Mouse (Mus musculus): ENCODE measurements around the gene Pomt2.

Pomt2 gene

DNA sequence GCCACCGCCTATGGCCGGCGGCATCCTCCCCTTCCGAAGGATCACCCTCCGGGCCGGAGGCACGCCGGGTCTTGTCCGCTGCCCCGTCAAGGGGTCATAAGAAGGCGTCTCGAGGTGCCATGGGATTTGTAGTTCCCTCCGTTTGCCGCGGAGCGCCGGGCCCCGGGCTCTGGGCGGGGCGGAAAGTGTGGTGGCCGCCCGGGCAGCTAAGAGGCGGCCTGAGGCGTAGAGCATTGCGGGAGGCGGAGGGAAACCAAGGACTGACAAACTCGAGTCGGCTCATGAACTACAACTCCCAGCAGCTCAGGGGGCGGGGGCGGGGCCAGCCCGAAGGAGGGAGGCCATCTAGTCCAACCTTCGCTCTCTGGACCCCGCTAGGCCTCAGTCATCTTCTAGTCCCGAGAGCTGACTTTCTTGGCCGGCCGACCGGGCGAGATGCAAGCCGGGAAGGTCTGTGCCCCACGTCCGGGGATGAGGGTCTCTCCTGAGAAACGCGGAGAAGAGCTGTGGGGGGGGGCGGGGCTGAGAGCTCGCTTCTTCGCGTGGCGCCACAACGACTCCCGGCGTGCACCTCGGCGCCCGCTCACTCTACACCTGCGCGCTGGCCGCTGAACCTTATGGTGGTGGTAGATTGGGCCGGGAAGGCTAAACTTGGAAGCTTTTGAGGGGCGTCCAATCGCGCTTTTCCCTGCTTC lies at the start of gene Pomt2:
Gene Pomt2 (minus strand): TSS at position 574 of the 695 bp plus-strand sequence.
- DNase-seq (ENCODE audit: low spot score), result peak; percentile 97

DNA sequence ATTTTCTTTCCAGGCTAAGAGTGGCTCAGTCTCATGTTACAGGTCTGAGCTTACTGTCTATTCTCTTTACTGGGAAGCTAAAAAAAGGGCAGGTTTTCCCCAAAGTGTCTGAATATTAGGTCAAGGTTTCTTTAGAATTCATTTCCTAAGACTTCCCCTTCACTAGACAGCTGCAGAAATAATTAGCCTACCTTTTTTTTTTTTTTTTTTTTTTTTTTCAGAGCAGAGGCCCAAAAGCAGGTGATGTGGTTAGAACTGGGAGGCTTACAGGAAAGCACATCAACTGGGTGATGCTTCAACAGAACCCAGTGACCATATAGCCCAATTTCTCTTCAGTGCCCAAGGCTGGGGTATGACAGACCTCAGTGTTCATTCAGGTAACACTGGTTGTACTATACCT lies 48.5 kb upstream of the Pomt2 start:
- DNase-seq (ENCODE audit: low spot score), result no peak

DNA sequence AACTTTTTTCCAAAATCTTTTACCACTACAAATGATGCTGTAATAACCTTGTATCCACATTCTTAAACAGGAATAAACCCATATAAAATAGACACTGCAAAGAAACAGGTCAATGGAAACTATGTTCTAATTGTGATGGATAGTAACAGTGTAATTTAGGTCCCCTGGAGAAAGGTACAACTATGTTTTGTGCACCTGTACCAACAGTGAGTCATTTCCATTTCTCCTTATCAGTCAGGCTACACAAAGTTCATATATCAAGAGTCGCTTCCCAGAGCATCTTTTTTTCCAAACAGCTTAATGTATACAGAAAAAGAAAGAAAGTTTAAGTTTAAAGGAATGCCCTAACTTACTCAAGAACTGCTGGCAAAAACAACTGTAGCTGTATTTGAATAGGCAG lies 47.3 kb upstream of the Pomt2 start:
- no peak for DNase-seq (ENCODE audit: low spot score)

DNA sequence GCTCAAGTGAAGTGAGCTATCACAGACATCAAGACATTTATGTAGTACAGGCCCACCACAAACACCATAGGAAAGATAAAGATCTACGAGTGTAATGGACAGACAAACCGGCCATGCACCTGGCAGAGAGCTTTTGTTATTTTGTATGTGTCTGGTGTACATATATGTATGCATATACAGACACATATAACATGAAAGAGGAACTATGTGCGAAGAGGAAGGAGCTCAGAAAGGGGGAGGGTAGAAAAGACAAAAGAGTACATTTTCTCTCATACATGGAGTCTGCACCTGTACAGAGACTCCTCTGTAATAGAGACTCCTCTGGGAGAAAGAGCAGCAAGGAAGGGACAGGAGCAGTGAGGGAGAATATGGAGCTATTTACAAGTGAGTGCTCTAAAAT lies 45.2 kb upstream of the Pomt2 start:
- no peak for DNase-seq (ENCODE audit: low spot score)

DNA sequence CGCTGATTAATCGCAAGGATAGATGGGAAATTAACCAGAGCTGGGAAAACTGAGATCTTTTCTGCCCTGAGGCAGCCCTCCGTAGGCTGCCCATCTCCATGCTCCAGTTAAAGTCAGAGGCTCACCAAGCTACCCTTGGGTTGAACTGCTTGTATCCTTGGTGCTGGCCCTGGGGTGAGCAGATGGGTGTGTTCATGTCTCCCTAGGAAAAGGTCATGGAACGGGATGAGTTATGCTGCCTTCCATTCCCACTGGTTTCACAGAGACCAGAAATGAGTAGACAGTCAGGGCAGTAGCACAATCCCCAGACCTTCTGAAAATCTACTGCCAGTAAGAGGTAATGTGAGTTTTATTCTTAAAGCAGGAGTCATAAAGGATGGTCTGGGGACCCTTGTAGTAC lies 29.9 kb upstream of the Pomt2 start:
- DNase-seq (ENCODE audit: low spot score), result no peak

DNA sequence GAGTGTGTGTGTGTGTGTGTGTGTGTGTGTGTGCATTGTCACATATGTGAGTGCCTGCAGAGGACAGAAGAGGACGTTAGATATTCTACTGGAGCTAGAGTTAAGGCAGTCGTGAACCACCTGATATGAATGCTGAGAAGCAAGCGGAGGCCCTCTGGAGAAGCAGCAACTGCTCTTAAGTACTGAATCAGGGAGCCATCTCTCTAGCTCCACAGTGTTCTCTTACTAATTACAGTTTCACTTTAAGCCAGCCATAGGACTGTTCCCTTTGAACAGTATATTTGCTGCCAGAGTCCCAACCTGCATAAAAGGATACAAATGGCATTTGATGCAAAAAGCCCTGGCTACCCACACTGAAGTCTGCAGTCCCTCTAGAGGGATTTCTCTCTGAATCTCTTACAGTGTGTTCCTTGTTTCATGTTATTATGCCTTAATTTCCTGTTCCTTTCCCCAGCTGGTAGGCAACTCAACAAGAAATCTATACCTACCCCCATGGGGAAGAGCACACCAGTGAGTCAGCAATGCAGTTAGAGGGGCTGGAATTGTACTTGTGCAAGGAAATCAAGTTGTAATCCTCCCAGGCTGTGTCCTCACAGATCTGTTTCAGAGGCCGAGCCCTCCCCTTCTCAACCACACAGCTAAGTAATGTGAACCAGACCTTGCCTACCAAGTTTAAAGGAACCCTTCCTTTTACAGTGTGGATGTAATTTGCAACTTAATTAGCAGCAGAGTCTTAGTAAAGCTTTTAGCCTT lies 27.6 kb upstream of the Pomt2 start:
- DNase-seq (ENCODE audit: low spot score), result no peak

DNA sequence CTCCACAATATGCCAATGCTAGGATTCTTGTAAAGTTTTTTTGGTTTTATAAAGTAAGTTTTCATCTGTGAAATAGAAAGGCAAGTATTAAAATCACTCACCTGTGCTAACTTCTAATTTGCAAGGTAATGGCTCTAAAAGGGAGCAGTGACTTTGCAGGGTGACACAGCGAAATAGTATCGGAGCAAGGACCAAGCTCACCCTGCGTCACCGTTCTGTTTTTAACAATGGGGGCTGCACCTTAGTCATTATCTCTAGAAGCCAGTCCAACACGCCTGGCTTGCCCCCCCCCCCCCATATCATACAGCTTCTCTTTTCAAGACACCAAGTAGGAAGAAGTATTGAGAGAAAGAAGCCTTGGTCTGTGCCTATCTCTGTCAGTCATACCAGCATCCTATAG lies 13.0 kb upstream of the Pomt2 start:
- no peak for DNase-seq (ENCODE audit: low spot score)

DNA sequence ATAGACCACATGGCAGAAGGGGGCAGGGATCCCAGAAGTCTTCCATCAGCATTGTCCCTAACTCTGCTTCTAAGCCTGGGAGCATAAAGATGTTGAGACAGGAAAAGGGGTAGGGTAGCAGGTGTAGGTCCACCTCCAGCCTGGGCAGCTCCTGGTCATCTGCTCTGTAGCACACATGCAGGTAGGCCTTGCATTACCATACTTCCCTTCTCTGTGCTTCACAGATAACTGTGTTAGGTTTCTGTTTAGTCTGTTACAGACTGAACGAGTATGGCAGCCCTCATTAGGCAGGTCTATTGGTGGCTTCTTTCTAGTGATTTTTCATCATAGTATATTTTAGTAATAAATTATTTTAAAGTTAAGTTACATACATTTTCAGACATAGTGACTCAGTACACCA lies 12.5 kb upstream of the Pomt2 start:
- no peak for DNase-seq (ENCODE audit: low spot score)

DNA sequence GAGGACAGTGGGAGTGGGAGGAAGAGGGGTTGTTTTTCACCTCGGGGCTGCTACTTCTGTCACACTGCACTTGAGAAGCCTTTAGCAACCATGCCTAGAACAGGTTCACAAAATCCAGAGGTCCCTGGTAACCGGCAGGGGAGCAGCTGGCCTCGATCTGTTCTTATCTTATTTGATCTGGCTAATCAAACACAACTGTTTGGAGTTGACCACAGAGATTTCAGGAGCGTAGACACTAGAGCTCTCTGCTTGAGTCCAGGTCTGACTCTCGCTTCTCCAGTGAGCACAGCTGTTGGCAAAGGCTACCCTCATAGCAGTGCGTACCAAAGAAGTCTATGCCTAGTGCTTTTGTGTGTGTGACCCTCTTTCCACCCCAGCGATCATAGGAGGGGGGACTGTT lies 10.3 kb upstream of the Pomt2 start:
- DNase-seq (ENCODE audit: low spot score), result peak; percentile 51

DNA sequence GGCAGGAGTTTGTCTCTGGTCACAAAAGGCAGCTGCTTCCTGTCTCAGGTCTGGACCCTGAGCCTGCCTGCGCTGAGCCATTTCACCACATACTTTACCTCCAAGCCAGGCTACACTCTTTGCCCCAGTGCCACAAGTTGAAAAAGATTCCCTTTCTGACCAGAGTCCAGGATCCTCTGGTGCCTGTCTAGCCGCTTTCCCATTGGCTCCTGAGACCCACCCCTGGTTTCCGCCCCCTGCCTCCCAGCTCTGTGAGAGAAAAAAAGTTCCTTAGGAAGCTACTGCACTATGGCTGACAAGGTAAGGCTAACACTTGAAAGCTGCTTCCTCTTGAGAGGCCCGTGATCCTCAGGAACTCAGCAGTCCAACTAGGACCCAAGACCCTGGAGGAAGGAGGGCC lies 9.6 kb upstream of the Pomt2 start:
- DNase-seq (ENCODE audit: low spot score), result peak; percentile 47

DNA sequence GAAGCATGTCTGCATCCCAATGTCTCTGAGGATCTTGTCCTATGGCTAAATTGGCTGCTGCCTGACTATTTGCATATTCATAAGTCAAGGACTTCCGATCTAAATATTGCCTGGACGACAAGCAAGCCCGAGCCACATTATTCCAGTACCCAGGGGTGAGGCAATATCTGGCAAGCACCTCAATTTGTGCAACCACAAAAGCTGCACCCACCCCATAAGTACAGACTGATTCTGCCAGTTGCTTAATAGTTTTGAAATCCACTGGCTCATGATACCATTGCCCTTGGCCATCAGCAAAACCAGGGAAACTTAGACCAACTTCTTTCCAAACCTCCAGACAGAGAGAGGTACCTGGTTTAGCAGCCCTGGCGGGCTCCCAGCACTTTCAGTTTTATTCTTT lies 6.7 kb upstream of the Pomt2 start:
- peak; percentile 64 for DNase-seq (ENCODE audit: low spot score)

DNA sequence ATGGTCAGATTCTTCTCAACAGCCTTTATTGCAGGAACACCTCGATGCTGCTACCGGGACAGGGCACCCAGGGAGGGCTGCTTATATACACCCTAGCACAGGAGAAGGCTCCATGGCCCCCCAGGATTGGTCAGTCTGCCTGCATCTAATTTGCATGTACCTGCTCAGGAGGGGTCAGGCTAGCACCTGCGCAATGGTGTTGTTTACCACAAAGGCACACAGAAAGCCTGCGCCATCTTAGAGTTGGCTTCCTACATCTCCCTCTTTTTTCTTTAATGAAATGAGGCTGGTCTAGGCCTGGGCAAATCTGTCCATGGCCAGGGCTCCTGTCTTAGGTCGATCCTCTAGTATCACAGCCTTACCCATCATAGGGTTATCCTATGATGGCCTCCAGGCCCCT lies 1.7 kb upstream of the Pomt2 start:
- DNase-seq (ENCODE audit: low spot score), result no peak

DNA sequence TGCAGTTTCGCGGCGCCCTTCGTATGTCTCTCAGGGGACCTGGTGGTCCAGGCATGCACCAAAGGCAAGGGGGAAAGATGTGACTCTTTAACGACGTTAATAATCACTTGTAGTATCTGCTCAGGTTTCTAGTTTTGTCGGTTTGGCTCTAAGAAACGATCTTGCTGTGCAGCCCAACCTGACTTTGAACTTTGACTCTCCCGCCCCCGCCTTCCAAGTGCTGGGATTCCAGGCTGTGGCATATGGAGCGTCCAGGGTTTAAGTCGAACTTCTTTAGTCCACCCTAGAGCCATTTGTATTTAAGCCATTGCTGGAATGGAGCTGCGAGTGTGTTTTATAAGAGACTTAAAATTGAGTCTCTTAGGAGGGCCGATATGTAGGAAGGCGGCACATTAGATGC lies 368 bp upstream of the Pomt2 start:
- DNase-seq (ENCODE audit: low spot score), result no peak

DNA sequence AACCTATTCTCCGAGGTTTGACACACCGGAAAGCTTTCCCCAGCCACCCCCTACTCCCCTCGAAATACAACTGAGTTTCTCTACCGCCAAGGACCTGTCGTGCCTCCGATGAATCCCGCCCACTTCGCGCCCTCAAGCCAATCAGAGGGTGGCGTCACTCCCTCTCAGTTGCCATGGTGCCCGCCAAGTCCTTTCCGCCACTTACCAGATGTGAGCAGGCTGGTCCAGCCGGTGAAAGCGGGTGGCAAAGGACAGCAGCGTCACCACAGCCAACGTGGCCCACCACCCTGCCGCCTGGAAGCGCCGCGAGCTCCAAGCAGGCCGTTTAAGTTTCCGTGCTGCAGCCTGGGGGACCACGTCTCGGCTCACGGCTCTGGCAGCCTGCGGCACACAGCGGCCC lies 802 bp downstream of the Pomt2 start, which contains the start of gene Gstz1:
Gene Gstz1 (plus strand): TSS at position 200 of the 400 bp plus-strand sequence.
- peak; percentile 92 for DNase-seq (ENCODE audit: low spot score)

DNA sequence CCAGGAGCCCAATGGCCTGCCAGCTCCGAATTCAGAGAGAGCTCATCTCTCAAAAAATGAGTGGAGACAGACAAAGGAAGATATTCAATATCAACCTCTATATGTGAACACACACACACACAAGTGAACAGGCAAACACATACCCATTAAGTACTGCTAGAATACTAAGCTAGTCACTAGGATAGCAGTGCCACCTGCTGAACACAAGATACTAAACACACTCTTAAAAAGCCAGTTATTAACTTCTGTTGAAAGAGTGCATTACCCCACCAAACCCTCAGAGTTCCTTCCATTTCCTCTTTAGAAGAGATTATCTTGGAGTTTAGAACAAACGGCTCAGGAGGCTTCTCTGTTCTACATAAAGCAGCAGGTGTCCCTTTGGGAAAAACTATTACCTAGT lies 5.6 kb downstream of the Pomt2 start:
- DNase-seq (ENCODE audit: low spot score), result no peak

DNA sequence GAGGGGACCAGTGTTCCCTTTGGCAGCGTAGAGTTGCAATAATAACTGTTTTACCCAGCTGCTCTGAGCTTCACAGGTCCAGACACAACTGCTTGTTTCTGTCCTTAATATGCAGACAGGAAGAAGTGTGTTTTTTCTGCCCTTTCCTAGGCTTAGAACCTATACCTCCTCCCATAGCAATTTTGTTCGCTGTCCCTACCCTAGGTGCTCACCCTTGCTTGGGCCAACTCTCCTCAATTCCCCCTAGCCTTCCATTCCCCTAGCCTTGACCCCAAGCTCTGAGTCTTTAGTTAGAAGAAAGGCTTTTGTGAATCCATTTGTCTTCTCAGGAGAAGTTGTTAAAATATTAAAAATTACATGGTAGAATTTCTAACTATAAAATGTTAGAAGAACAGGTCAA lies 9.0 kb downstream of the Pomt2 start:
- DNase-seq (ENCODE audit: low spot score), result no peak

DNA sequence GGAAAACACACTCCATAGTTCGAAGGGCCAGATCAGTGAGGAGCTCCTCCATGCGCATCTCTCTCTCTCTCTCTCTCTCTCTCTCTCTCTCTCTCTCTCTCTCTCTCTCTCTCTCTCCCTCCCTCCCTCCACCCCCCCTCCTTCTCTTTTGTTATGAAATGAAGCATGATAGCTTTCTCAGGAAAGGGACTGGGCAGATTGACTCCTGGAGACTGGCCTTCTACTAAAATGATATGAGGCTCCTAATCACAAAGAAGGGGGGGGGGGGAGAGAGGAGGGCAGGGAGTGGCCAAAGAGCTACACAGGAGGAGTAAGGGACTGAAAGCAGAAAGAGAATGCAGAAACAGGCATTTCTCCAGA lies 9.4 kb downstream of the Pomt2 start:
- DNase-seq (ENCODE audit: low spot score), result no peak

DNA sequence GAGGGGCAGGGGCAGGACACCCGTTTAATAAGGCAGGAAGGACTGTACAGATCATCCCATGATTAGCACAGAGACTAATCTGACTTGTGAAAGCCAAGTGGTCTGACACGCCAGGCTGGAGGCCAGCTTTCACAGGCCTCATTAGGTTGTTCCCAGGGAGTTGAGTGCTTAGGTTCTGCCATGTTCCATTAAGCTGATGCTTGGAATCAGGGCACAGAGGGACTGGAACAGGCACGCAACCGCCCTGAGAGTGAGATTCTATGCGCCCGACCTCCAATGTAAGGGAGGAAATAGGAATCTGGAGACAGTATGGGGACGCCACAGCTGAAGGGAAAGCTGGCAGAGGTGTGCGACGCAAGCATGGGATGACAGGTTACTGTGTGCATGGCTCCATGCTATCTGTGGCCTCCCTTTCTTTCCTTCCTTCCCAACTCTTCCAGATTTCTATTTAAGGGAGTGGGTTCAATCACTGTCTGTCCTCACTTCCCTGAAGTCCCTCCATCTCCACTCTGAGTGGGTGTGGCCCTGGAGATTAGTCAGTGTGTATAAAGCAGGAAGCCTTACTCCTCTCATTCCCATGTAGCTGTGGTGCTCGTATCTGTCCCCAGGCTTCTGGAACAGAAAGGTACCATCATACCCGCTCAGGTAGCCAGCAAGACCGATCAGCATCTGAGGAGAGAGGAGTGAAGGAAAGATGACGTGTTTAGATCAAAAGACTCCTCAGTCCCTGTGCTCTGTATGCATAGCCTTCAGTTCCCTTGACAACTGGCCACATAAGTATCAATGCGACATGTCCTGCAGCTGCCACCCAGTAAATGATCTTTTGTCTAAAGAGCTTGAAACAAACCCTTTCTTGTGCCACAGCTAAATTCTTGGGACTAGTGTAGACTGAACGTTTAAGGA lies 10.1 kb downstream of the Pomt2 start:
- no peak for DNase-seq (ENCODE audit: low spot score)

DNA sequence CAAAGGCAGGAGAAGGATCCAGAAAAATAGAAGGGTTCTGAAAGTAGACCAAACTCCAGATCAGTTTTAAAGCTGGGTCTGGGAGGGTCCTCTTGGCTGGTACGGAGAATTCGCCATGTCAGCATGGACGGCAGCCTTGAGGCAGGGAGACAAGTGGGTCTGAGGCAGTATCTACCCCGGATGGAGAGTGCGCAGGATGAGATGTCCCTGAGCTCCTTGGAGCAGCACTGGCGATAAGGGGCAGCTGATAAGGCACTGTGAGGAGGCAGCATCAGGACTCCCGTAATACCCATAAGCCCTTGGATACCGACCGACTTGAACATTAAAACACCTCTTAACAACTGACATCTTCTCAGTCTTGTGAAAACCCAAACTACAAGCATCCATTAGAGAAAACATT lies 15.0 kb downstream of the Pomt2 start:
- DNase-seq (ENCODE audit: low spot score), result no peak

DNA sequence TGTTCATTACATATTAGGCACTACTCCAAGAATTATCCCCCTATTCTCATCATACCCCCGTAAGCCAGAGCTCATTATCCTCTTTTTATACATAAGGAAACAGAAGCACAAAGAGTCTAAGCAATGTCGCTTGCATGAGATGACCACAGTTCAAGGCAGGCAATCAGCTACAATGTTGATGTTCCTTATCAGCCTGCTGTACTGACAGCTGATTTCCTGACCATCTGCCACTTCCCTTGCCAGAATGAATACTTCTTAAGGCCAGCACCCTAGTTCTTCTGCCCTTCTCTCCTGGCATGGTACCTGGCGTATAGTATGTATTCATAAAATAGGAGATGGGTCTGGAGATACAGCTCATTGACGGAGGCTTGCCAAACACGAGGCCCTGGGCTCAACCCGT lies 15.6 kb downstream of the Pomt2 start:
- peak; percentile 7 for DNase-seq (ENCODE audit: low spot score)

DNA sequence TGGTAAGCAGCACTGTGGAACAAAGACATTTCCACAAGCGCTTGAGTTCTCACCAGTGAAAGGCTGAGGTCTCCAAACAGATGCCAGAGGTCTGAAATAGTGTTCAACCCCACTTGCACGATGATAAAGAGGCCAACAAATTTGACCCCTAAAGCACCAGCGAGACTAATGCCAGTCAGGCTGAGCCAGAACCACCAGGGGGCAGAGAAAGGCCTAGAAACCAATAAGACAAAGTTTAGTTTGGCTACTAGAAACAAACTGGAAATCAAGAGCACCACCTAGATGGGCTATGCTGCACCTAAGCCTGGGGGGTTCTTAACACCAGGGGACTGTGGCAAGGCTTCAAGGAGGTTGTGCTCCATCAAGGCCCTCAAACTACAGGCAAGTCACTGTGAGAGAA lies 16.1 kb downstream of the Pomt2 start:
- DNase-seq (ENCODE audit: low spot score), result peak; percentile 21

DNA sequence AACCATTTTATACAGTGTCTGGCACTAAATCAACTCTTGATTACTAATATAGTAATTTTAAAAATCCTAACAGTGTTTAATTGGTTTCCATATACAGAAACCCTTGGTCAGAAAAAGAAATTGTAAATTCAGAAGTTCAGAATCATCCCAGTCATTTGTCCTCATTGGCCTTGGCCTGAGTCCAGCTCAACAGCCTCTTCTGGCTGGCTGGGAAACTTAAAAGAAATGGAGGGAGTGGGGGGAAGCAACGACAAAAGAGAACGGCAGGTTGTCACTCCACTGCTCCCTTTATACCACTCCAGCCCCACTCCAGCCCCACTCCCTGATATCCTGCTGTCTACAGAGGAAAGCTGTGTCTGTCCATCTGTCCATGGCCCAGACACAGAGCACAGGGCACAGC lies 16.6 kb downstream of the Pomt2 start:
- no peak for DNase-seq (ENCODE audit: low spot score)

DNA sequence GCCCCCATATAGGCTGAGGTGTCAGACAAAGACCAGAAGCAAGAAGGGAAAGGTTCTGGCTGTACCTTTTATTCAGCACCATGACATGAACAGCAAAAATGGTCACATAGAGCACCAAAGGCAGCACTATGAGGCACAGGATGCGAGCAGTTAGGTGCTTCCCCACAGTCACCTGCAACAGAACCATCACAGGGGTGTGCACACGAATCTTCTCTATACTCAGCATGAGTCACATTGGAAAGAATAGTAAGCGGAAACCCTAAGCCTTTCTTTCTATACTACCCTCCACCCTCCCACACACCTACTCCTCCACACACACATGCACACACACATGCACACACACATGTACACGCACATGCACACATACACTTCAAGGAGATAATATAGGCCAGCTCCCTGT lies 17.5 kb downstream of the Pomt2 start:
- DNase-seq (ENCODE audit: low spot score), result no peak
